Mouse (Mus musculus): ENCODE data around the gene Kiss1. TPM values are rescaled to one million over a fixed set of nuclear protein-coding genes. Genes with fewer than 3 reads are reported as not detected.
A peak's percentile ranks its signal among the peaks of the same experiment; 100 is the strongest.

Gene Kiss1
- total RNA-seq, 2 experiments from 2014 or later, result not detected

DNA sequence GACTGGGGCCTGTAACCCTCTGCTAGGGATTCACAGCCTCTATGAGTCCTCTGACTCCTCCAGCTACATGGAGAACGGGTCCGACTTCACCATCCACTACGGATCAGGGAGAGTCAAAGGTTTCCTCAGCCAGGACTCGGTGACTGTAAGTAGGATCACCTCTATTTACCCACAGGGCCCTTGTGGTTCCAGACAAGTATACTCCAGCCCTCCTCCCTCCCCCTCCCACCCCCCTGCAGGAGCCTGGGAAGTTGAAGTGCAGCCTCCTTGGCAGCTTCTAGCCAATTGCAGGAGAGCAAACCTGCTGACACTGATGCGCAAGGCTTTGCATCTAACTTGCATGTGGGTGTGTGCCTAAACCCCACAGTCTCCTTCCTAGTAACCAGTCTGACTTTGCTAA is 33.8 kb downstream of the Kiss1 start:
- ATAC-seq (replicated peaks; ENCODE audit: poor library complexity, severe bottlenecking), result no peak

DNA sequence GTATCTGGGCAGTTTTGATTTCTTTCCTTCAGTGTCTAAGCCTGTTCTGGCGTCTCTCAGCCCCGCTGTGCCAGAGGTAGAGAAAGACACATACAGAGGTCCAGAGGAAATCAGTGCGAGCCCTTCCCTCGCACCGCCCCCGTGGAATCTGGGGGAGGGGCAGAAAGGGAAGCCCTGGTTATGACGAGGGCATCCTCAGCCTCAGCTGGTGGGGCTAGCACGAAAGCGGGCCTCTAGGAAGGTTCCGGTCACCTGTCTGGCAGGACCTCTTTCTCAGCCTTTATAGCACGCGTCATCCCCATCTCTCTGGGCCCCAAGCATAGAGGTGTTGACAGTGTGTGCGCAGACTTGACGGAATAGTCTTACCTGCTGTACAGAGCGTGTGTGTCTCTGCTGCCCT is 34.2 kb downstream of the Kiss1 start:
- ATAC-seq (replicated peaks; ENCODE audit: poor library complexity, severe bottlenecking), result no peak

DNA sequence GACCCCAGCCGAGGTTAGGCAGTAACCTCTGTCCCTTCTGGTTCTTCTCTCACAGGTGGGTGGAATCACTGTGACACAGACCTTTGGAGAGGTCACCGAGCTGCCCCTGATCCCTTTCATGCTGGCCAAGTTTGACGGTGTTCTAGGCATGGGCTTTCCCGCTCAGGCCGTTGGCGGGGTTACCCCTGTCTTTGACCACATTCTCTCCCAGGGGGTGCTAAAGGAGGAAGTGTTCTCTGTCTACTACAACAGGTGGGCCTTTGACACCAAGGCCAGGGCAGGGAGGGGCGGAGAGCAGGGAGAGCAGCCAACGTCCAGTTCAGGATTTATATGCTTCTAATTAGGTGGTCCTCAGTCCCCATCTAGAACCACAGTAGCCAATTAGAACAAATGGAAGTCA is 34.7 kb downstream of the Kiss1 start:
- no peak for ATAC-seq (replicated peaks; ENCODE audit: poor library complexity, severe bottlenecking)

DNA sequence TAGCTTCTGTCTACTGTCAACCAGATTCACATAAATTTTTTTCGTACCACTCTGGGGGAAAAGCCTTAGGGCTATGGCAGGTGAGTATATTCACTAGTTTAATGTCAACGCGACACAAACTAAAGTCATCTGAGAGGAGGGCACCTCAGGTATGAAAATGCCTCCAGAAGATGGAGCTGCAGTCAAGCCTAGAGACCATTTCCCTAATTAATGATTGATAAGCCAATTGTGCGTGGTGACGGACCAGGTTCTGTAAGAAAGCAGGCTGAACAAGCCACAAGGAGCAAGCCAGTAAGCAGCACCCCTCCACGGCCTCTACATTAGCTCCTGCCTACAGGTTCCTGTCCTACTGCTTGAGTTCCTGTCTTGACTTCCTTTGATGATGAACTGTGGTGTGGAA is 39.3 kb downstream of the Kiss1 start:
- ATAC-seq (replicated peaks; ENCODE audit: poor library complexity, severe bottlenecking), result no peak

DNA sequence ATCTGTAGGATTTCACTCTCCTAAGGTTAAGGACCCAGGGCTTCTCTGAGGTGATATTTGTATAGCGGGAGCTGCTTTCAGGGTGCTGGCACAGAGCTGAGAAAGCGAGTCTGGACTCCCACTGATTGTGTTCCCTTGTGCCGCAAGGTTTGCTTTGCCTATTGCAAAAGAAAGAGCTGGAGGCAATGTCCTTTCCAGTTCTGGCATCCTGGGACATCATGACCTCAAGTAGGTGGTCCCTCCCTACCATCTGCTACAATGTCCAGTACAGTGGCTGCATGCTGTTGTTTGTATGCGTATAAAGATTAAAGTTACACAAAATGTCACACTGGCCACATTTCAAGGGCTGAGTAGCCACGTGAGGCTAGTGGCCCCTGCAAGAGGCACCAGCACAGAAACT is 40.4 kb downstream of the Kiss1 start:
- ATAC-seq (replicated peaks; ENCODE audit: poor library complexity, severe bottlenecking), result no peak

DNA sequence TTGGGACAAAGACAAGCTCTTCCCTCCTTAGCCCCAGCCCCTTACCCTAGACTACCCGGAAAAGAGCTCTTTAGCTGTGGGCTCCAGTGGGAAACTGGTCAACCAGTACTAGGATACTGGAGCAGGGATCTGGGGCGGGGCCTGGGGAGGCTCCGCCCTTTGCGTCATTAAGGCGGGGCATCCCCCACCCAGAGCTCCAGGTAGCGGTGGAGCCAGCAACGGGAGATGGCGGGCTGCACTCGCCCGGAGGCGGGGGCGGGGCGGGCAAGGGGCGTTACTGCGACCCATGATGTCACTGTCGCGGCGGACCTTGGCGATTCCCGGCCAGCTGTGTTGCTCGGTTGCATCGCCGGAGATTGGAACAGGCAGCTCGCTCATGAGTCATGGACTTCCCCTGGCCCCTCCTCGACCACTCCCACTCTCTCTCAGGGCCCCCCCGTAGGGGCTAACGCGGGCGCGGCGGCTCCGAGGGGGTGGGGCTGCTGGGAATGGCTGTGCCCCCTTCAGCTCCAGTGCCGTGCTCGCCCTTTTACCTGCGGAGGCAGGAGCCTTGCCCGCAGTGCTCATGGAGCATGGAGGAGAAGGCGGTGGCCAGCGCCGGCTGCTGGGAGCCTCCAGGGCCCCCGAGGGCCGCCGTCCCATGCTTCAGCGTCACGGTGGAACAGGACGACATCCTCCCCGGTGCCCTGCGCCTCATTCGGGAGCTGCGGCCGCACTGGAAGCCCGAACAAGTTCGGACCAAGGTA is 41.8 kb downstream of the Kiss1 start, which contains the start of gene Etnk2:
Etnk2 (plus strand) TSS at position 297 of the 746 bp plus-strand sequence.
- peak; percentile 80 for ATAC-seq (replicated peaks; ENCODE audit: poor library complexity, severe bottlenecking)

DNA sequence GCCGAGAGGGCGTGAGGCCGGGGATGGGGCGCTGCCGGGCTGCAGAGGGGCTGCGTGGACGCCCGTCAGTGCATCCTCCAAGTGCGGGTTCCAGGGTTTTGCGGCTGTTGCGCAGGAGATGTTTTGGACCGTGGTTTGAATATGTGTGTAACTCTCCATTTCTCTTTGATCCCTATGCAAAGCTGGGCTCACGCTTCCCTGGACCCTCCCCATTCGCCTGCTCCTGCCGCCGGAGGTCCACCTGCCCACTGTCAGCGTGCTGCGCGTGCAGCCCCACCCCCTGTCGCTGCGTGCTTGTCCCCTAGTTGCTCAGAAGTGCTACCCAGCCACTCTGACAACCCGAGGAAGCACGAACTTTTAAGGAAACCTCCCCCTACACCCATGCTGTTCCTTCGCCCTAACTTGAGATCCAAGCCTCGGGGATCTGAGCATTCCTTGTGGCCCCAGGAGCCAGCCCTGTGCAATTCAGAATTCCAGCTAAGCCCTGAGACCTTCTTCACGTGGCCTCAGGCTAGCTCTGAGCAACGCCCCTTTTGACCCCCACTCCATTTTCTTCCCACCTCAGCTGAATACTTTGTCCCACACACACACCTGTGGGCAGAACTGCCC is 42.5 kb downstream of the Kiss1 start:
- ATAC-seq (replicated peaks; ENCODE audit: poor library complexity, severe bottlenecking), result no peak

DNA sequence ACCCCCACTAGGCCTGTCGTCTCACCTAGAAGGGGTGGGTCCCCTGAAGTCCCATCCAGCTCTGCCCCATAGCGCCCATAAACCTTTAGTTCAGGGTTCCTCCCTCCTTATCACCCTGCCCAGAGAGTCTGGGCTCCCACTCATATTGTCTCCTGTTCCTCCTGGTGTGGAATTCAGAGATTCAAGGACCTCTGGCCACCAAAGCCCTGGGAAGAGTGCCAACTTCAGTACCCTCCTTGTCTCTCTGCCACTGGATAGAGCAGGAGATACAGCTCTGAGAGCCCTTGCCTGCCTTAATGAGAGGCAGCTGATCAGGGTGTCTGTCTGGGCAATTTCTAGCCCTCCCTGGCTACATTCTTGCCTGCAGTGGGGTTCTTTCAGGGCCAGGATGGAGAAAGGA is 43.2 kb downstream of the Kiss1 start:
- ATAC-seq (replicated peaks; ENCODE audit: poor library complexity, severe bottlenecking), result no peak

DNA sequence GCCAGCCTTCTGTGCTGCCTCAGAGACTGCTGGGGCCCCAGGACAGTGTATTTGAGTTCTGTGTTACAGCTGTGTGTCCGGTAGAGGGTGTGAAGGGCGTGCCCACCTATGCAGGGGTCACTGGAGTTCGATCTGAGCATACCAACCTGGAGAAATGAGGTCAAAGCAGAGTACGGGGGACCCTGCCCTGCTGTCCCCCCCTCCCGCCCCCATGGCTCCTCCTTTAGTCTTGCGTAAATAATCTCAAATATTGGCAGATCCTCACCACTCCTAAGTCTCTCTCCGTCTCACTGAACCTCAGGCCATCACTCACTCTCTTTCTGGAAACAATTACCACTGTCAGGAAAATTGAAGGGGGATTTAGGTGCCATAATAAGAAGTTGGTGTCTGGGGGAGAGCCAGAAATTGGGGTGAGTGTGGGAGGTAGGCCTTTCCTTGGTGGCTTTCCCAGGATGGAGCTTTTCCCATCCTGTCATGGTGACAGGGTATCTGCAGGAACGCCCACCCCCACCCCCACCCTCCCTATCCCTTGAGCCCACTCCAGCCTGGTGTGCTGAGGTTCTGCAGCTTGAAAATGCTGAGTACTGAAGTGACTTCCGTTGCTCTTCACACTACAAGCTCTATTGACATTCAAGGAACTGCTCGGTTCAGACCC is 45.4 kb downstream of the Kiss1 start:
- ATAC-seq (replicated peaks; ENCODE audit: poor library complexity, severe bottlenecking), result no peak

DNA sequence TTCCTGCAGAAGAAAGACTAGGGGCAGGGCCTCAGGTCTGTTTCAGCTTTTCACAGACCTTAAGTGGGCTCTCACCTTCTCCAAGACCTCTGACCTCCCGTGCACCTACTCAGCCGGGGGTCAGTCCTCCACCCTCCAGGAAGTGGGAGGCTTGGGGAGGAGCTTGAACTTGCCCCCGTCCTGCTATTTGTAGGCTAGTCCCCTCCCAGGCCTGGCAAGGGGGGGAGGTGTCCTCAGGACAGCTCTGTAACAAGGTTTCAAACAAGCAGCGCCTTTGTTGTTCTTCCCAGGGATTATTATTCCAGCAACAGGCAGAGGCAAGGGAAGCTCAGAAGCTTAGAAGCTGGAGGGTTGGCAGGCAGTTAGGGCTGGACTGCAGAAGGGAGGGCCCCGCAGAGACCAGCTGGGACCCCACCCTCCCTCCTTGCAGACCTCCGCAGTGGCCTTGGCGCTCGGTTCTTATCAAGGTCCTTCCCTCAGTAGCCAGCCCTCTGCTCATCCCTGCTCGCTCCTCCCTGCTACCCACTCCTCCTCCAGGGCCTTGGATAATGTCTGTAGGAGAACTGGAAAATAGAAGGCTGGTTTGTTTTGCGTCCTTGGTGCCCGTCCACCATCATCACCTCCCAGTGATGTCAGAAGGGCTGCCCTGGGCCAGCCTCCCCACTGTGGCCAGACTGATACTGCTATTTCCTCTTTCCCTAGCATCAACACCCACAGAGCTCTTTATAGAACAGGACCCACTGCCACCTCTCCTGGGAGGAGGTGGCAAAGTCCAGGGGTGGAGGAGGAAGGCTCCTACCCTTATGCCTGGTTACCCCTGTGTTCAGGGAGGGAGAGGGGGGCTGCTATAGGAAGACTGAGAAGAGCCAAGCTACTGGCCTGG is 46.2 kb downstream of the Kiss1 start:
- ATAC-seq (replicated peaks; ENCODE audit: poor library complexity, severe bottlenecking), result peak; percentile 60

DNA sequence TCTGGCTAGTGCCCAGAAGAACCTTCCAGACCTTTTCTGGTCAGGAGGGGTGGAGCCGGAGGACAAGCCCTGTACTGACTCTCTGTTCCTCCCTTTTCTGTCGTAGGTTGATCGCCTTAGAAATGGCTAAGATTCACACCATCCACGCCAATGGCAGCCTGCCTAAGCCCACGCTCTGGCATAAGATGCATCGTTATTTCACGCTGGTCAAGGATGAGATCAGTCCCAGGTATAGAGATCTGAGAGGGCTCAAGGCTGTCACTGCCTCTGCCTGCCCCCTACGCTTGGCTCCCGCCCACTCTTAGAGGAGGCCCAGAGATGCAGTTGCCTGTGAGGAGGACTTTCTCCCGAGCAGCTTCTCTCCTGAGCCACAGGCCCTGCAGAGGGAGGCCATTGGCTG is 47.0 kb downstream of the Kiss1 start:
- no peak for ATAC-seq (replicated peaks; ENCODE audit: poor library complexity, severe bottlenecking)

DNA sequence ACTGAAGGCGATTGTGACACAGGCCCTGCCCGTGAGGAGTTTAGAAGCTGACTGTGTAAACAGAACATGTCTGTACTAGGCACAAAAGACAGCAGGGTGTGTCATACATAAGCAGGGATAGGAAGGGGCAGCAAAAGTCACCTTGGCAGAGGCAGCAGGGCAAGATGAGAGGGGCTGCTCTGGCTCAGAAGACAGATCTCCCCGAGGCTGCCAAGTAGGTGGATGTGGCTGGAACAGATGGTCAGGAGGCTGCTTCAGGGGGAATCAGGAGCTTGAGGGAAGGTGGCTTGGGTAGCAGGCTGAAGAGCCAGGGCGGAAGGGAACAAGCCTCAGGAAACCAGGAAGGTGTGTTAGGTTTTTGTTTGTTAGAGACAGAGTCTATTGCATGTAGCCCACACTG is 48.7 kb downstream of the Kiss1 start:
- no peak for ATAC-seq (replicated peaks; ENCODE audit: poor library complexity, severe bottlenecking)

DNA sequence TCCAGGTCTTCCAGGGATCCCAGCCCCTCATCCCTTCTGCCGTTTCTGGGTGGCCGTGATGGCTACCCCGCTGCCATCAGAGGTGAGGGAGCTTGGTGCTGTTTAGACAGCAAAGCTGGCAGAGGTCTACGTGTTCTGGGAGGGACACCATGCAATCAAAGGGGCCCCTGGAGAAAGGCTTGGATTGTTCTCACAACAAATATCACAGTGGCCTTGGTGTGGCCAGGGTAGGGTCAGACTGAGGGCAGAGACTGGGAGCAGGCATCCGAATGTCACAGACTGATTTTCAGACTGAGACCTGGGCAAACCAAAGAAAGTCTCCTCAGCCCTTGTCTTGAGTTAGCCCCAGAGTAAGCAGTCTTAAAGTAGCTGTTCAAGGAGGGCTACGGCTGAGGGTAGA is 49.8 kb downstream of the Kiss1 start:
- ATAC-seq (replicated peaks; ENCODE audit: poor library complexity, severe bottlenecking), result no peak

DNA sequence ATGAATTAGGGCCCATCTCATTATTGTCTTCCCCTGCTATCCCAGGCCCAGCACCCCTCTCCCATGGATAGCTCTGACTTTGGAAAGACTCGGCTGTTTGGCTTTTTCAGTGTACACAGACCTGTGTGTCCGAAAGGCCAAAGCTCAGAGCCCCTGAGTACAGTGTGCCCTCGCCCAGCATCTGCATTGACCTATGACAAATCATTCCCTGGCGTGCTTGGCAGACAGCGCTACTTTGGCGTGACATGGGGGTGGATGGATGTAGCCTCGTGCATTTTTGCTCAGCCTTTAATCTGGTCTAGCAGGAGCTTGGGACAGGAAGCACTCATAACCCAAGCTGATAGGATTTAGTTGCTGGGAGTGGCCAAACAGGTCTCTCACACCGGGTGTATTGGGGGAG is 50.4 kb downstream of the Kiss1 start:
- ATAC-seq (replicated peaks; ENCODE audit: poor library complexity, severe bottlenecking), result no peak

DNA sequence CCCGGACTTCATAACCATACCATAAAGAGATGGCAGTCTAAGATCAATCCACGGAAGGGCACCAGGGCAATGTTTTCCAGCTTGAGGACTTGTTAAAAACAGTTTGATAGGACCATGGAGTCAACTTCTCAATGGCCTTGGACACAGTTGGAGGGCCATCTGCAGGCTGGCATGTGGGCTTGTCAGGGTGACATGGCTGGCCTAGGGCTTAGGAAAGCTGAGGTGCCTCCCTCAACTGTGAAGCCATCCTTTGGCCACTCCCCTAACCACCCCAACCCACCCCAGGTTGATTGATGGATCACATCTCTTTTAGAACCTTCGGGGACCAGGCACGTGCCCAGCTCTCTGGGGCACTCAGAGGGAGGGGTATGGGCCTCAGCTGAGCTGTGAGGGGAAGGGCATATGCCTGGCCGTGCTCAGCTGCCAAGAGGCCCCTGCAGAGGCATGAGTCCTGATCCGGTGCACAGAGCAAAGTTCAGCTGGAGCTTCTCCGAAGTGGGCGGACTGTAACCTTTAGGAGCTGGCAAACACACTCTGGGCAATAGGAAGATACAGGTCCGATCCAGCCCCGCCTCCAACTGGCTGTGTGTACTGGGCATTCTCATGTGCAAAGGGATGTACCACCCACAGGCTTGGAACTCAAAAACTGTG is 54.1 kb downstream of the Kiss1 start:
- no peak for ATAC-seq (replicated peaks; ENCODE audit: poor library complexity, severe bottlenecking)

DNA sequence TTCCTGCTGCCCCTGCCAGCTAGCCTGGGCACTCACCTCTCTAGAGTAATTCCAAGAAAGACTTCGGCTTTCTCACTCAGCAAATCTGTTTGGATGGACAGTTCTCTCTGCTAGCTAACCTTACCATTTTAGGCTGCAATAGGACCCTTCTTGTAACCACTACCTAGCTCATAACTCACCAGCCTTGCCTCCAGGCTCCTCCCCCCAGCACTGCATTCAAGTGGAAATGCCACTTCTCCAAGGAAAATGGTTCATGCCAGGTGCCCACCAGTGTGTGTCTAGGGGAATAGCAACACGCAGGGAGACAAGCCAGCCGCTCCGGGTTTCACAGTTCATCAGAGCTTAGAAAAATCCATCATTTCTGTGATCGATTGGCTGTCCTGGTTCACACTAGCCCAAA is 55.9 kb downstream of the Kiss1 start:
- ATAC-seq (replicated peaks; ENCODE audit: poor library complexity, severe bottlenecking), result no peak

Measured in granulocyte monocyte progenitor cell, adult 5-6 weeks (primary cell).